Mouse (Mus musculus): ENCODE data around the gene Cdkn2aipnl. TPM values are rescaled to one million over a fixed set of nuclear protein-coding genes. Genes with fewer than 3 reads are reported as not detected.

The Cdkn2aipnl gene
- polyA plus RNA-seq, 1 experiment: 65.0 TPM

DNA sequence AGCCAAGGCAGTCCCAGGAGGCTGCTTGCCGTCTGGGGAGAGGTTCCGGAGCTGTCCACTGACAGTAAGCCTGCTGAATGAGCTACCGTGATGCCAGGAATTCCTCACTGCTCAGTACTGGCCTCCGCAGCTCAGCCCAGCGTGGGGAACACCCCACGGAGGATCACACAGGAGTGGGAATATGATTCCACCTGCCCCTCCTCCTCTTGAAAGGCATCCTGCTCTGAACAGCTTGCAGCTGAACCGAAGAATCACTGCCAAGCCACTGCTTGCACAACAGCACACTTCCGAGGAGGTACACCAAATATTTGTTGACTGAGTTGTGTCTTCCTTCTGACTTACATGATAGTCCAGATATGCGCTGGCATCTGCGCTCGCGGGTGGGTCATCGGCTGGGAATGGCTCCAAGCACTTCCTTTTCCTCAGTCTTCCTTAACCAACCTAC, 26.9 kb upstream of the Cdkn2aipnl start:
- no peak for TF ChIP-seq GATA1 (IDR thresholded peaks at IDR 0.05; ENCODE audit: low read length)

GRCm38 (mm10) chr11:51942602-51943499, 24.6 kb upstream of the Cdkn2aipnl start:
- TF ChIP-seq GATA1 (IDR thresholded peaks at IDR 0.05; ENCODE audit: low read length): no peak

DNA sequence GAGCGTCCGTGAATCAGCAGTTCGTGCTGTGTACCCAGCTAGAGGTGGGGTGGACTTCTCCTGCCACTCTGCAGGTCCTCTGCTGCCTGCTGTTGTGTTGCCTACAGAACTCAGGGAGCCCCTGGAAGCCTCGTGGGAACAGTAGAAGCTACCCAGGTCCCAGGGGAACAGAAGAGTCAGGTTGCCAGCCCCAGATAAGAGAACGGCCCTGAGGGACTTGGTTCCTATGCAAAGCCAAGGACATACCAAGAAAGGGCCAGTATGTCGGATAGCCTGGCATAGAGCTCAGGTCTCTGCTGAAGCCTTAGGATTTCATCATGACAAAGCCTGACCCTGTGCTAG, 24.0 kb upstream of the Cdkn2aipnl start:
- no peak for TF ChIP-seq GATA1 (IDR thresholded peaks at IDR 0.05; ENCODE audit: low read length)

DNA sequence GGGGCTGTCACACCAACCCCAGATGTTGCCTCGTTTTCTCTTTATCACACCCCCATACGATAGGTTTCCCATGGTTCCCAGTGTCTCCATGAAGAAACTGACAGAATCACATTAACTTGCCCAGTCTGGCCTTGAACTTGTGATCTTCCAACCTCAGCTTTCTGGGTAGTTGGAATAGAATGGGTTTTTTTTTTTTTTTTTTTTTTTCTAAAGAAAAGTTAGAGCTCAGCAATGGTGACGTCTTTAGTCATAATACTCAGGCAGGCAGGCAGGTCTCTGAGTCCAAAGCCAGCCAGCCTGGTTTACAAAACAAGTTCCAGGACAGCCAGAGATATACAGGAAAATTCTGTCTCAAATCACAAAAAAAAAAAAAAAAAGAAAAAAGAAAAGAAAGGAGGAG, 23.2 kb upstream of the Cdkn2aipnl start:
- TF ChIP-seq GATA1 (IDR thresholded peaks at IDR 0.05; ENCODE audit: low read length): no peak

- TF ChIP-seq GATA1 (IDR thresholded peaks at IDR 0.05; ENCODE audit: low read length): no peak
Measured at GRCm38 (mm10) chr11:51945548-51945947, 21.9 kb upstream of the Cdkn2aipnl start.

DNA sequence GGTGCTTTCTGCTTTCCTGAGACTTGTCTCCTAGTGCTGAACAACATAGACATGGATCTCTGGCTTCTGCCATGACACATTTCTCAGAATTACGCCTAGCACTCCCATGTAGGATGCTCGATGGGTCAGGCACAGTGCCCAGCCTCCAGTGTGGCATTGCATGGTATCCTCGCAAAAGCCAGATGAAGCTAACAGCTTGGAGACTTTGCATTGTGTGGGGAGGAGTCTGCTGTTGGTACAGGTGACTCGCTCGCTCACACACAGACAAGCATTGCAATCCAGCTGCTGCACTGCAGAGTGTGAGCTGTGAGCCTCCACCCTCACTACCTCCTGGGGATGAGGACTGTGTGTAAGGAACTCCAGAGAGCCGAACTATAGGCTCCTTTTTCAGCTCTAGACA, 21.3 kb upstream of the Cdkn2aipnl start:
- TF ChIP-seq GATA1 (IDR thresholded peaks at IDR 0.05; ENCODE audit: low read length): no peak

DNA sequence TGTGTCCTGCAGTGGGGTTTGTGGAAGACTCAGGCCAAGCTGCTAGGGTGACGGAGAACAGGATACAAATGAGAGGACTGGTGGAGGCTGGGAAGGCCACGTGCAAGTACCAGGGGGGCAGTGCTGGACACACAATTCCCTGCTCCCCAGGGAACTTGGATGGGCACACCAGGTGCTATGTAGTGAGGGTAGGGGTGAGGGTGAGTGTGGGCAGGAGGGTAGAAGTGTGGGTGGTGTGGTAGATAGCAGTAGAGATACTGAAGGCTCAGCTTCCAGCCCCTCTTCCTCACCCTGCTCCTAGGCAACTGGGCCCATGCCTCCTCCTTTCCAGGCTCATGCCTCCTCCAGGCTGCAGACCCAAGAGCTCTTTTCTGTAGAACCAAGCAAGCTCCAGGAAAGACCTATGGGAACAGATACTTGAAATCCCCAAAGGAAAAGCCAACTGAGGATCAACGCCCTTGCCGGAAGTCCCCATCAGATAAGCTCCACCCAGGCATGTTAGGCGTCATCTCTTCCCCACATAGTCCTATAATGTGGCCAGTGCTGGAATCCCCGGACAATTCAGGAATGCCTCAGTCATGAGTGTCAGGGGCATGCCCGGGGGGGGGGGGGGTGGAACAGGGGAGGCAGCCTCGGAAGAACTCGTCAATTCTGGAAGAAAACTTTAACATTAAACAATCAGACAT, 18.2 kb upstream of the Cdkn2aipnl start:
- no peak for TF ChIP-seq GATA1 (IDR thresholded peaks at IDR 0.05; ENCODE audit: low read length)

- no peak for TF ChIP-seq GATA1 (IDR thresholded peaks at IDR 0.05; ENCODE audit: low read length)
Measured at GRCm38 (mm10) chr11:51949919-51950318, 17.5 kb upstream of the Cdkn2aipnl start.

GRCm38 (mm10) chr11:51951861-51952420, 15.5 kb upstream of the Cdkn2aipnl start:
- TF ChIP-seq GATA1 (IDR thresholded peaks at IDR 0.05; ENCODE audit: low read length): no peak

DNA sequence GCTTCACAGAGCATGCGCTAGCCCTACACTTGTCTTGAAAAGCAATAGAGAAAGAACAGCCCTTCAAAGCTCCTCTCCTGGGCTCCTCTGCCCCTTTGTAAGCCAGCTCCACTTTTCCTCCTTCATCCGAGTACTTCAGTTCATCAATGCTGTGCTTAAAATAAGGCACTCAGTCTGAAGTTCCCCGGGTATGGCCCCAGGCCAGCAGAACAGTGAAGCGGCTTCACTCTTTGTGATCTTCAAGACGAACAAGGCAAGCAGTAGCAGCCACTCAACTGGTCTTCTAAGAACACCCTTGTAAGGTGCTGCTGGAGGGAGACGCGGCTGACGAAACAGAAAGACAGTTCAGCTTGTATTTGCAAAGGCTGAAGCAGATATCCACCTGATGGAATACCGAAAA, 11.3 kb upstream of the Cdkn2aipnl start:
- TF ChIP-seq GATA1 (IDR thresholded peaks at IDR 0.05; ENCODE audit: low read length): no peak

GRCm38 (mm10) chr11:51957760-51958159, 9.7 kb upstream of the Cdkn2aipnl start:
- no peak for TF ChIP-seq GATA1 (IDR thresholded peaks at IDR 0.05; ENCODE audit: low read length)

GRCm38 (mm10) chr11:51959511-51959910, 8.0 kb upstream of the Cdkn2aipnl start:
- TF ChIP-seq GATA1 (IDR thresholded peaks at IDR 0.05; ENCODE audit: low read length): no peak

- no peak for TF ChIP-seq GATA1 (IDR thresholded peaks at IDR 0.05; ENCODE audit: low read length)
Measured at GRCm38 (mm10) chr11:51960061-51960460, 7.4 kb upstream of the Cdkn2aipnl start.

DNA sequence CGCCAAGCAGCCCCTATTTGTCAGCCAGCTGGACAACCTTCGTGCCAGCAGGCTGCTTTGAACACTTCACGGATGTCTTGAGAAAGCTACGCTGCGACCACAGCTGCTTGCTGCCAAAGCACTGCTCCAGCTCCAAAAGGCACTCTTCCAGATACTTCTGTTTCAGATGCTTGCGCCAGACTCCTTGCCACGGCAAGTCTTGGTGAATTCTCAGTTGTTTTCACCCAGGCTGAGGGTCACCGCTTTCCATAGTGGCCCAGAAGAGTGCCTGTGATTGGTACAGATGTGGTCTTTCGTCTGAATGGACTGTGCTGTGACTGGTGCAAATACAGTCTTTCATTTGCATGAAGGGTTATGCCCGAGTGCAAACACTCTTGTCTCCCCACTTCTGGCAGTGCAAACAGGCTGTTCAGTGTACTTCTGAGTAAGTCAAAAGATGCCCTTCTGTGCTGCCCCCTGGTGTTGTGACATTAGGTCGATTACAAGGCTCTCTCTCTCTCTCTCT, 6.4 kb upstream of the Cdkn2aipnl start:
- TF ChIP-seq GATA1 (IDR thresholded peaks at IDR 0.05; ENCODE audit: low read length): no peak

DNA sequence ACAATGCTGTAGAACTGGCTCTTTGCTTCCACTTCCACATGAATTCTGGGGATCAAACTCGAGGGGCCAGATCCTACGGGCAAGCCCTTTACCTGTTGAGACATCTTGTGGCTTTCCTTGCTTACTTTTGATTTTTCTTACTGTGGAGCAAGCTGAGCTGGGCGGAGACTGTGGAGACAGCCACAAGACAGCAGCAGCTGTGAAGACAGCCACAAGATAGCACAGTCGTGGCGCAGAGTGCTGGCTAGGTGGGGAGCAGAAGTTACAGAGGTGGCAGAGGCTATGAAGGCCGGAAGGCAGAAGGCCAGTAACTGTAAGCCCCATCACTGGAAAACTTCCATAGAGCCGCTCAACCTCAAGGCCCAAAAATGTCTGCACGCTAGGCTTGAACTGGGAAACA, 5.7 kb upstream of the Cdkn2aipnl start:
- no peak for TF ChIP-seq GATA1 (IDR thresholded peaks at IDR 0.05; ENCODE audit: low read length)

- TF ChIP-seq GATA1 (IDR thresholded peaks at IDR 0.05; ENCODE audit: low read length): no peak
Measured at GRCm38 (mm10) chr11:51962277-51962676, 5.2 kb upstream of the Cdkn2aipnl start.
